Mouse (Mus musculus): ENCODE measurements at regions not wholly inside any gene's neighbourhood (a gene's known extent, or its start where the extent isn't known, plus 50 kb on each side); places are given as distances from the start of the nearest gene placed in this dataset.
A peak's percentile ranks its signal among the peaks of the same experiment; 100 is the strongest.
"Not testable (repeated sequence)": the region's sequence is repeated elsewhere in the genome, so short reads cannot be mapped to it uniquely, and the experiment has no call there.

- DNase-seq (ENCODE audit: low spot score in 2 of 2): no peak
Observed at GRCm38 (mm10) chr6:117662635-117663034, 178.3 kb upstream of the Zfp637 start.

GRCm38 (mm10) chr6:117670337-117670736 lies 170.6 kb upstream of the Zfp637 start:
- DNase-seq (ENCODE audit: low spot score in 2 of 2): no peak

GRCm38 (mm10) chr6:117670792-117671525 lies 170.0 kb upstream of the Zfp637 start:
- DNase-seq (ENCODE audit: low spot score in 2 of 2): no peak

GRCm38 (mm10) chr6:117675059-117675800 lies 165.8 kb upstream of the Zfp637 start:
- no peak for DNase-seq (ENCODE audit: low spot score in 2 of 2)

- DNase-seq (ENCODE audit: low spot score in 2 of 2): no peak
Observed at GRCm38 (mm10) chr6:117676064-117676821, 164.7 kb upstream of the Zfp637 start.

GRCm38 (mm10) chr6:117677062-117677461 lies 163.9 kb upstream of the Zfp637 start:
- no peak for DNase-seq (ENCODE audit: low spot score in 2 of 2)

- no peak for DNase-seq (ENCODE audit: low spot score in 2 of 2)
Observed at GRCm38 (mm10) chr6:117677821-117678220, 163.2 kb upstream of the Zfp637 start.

GRCm38 (mm10) chr6:117678276-117678675 lies 162.7 kb upstream of the Zfp637 start:
- no peak for DNase-seq (ENCODE audit: low spot score in 2 of 2)

- no peak for DNase-seq (ENCODE audit: low spot score in 2 of 2)
Observed at GRCm38 (mm10) chr6:117678877-117679276, 162.1 kb upstream of the Zfp637 start.

GRCm38 (mm10) chr6:117686212-117686611 lies 154.8 kb upstream of the Zfp637 start:
- peak in 1 of 2 experiments; percentile 22 for DNase-seq (ENCODE audit: low spot score in 2 of 2)

GRCm38 (mm10) chr6:117687045-117687444 lies 153.9 kb upstream of the Zfp637 start:
- DNase-seq (ENCODE audit: low spot score in 2 of 2): no peak

GRCm38 (mm10) chr6:117688664-117689178 lies 152.3 kb upstream of the Zfp637 start:
- DNase-seq (ENCODE audit: low spot score in 2 of 2): no peak

GRCm38 (mm10) chr6:117700286-117700685 lies 140.7 kb upstream of the Zfp637 start:
- DNase-seq (ENCODE audit: low spot score in 2 of 2): peak in 1 of 2 experiments; percentile 9

GRCm38 (mm10) chr6:117701547-117701946 lies 139.4 kb upstream of the Zfp637 start:
- no peak for DNase-seq (ENCODE audit: low spot score in 2 of 2)

GRCm38 (mm10) chr6:117706006-117706405 lies 135.0 kb upstream of the Zfp637 start:
- DNase-seq (ENCODE audit: low spot score in 2 of 2): no peak

- no peak for DNase-seq (ENCODE audit: low spot score in 2 of 2)
Observed at GRCm38 (mm10) chr6:117709212-117709611, 131.8 kb upstream of the Zfp637 start.

GRCm38 (mm10) chr6:117715056-117715777 lies 125.8 kb upstream of the Zfp637 start:
- DNase-seq (ENCODE audit: low spot score in 2 of 2): no peak

GRCm38 (mm10) chr6:117716422-117716821 lies 124.6 kb upstream of the Zfp637 start:
- DNase-seq (ENCODE audit: low spot score in 2 of 2): not testable (repeated sequence)

GRCm38 (mm10) chr6:117752338-117752737 lies 88.6 kb upstream of the Zfp637 start:
- DNase-seq (ENCODE audit: low spot score in 2 of 2): peak in 1 of 2 experiments; percentile 19

- not testable (repeated sequence) for DNase-seq (ENCODE audit: low spot score in 2 of 2)
Observed at GRCm38 (mm10) chr6:117755682-117756081, 85.3 kb upstream of the Zfp637 start.

GRCm38 (mm10) chr6:117756176-117756575 lies 84.8 kb upstream of the Zfp637 start:
- DNase-seq (ENCODE audit: low spot score in 2 of 2): no peak

Measured in layer of hippocampus, adult 18-20 months (tissue).